8 mouse cellular contexts compared by ENCODE assay signal in the genomic region with DNA sequence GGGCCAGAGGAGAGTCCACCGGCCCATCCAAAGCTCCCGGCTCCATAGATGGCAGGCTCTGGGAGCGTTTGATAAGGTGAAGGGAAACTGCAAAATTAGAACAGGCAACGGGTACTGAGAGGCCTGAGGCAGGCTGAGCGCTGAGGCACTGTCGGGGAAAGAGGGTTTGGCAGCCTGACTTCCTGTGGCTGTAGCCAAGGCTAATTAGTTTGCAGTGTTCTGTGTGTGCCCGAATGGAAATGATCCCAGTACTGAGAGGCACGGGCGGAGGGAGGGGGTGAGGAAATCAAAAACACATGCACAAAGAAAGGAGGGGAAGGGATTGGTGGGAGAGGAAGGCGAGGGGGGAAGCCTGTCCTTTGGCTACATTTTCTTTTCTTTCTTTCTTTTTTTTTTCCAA.
A peak's percentile ranks its signal among the peaks of the same experiment; 100 is the strongest.
DNase-seq lines count a peak whose midpoint lies in the region; ATAC-seq and TF ChIP-seq lines count a peak whose summit lies in the region.

No protein-coding gene starts in this region.

- TF ChIP-seq CTCF in intestine, postnatal 0 days (IDR thresholded peaks at IDR 0.05; ENCODE audit: low read depth) = no peak

- H3K4me1 ChIP-seq in liver, embryonic 12.5 days = no peaks in the 10 kb centered on the region
- no peaks in the 10 kb centered on the region for H3K4me1 ChIP-seq in midbrain, embryonic 14.5 days (ENCODE audit: control insufficient read depth, insufficient read depth, low read length)
- no peaks in the 10 kb centered on the region for H3K4me1 ChIP-seq in intestine, postnatal 0 days (replicated peaks; ENCODE audit: control insufficient read depth, insufficient read depth, low read length)

- no peak overlapping the region for H3K9ac ChIP-seq in liver, embryonic 12.5 days
- no peak overlapping the region for H3K9ac ChIP-seq in midbrain, embryonic 14.5 days (replicated peaks; ENCODE audit: low read length)
- no peak overlapping the region for H3K9ac ChIP-seq in intestine, postnatal 0 days (ENCODE audit: low read depth, low read length)

- no peaks in the 10 kb centered on the region for H3K36me3 ChIP-seq in liver, embryonic 12.5 days
- no peaks in the 10 kb centered on the region for H3K36me3 ChIP-seq in midbrain, embryonic 14.5 days (ENCODE audit: control insufficient read depth, insufficient read depth, low read length)
- H3K36me3 ChIP-seq in intestine, postnatal 0 days (ENCODE audit: control insufficient read depth, insufficient read depth) = no peaks in the 10 kb centered on the region

- no peak overlapping the region for H3K27ac ChIP-seq in liver, embryonic 12.5 days
- no peak overlapping the region for H3K27ac ChIP-seq in midbrain, embryonic 14.5 days (replicated peaks; ENCODE audit: low read depth, low read length)
- H3K27ac ChIP-seq in intestine, postnatal 0 days (ENCODE audit: low read depth, low read length) = no peak overlapping the region

- intact Hi-C loops in heart, postnatal 10 days (cut with DNase I) = no loop called here

- H3K9me3 ChIP-seq in liver, embryonic 12.5 days (replicated peaks) = no peaks in the 10 kb centered on the region
- no peaks in the 10 kb centered on the region for H3K9me3 ChIP-seq in midbrain, embryonic 14.5 days (ENCODE audit: control insufficient read depth, low read length)
- no peaks in the 10 kb centered on the region for H3K9me3 ChIP-seq in intestine, postnatal 0 days (ENCODE audit: control insufficient read depth)

- peak; percentile 9 for DNase-seq in liver
- peak; percentile 73 for DNase-seq in fibroblast of lung, adult 2 months (ENCODE audit: low read depth)
- peak; percentile 25 to 30 for DNase-seq in heart, postnatal 10 days
- peak; percentile 48 for DNase-seq in kidney, postnatal 36 days
- DNase-seq in midbrain, embryonic 14.5 days = peak; percentile 59

- H3K4me3 ChIP-seq in liver, embryonic 12.5 days = no peak overlapping the region
- no peak overlapping the region for H3K4me3 ChIP-seq in midbrain, embryonic 14.5 days (replicated peaks; ENCODE audit: low read depth, low read length)
- no peak overlapping the region for H3K4me3 ChIP-seq in intestine, postnatal 0 days (ENCODE audit: low read depth, low read length)

- whole genome bisulfite sequencing in liver, embryonic 12.5 days (ENCODE audit: insufficient replicate concordance) = 30% methylated on average over 10 of the region's 10 CpGs
- WGBS in midbrain, embryonic 14.5 days = 35% methylated on average over 10 of the region's 10 CpGs
- WGBS in intestine, postnatal 0 days = 42% methylated on average over 10 of the region's 10 CpGs

- no peak overlapping the region for H3K4me2 ChIP-seq in liver, embryonic 12.5 days
- H3K4me2 ChIP-seq in midbrain, embryonic 14.5 days (ENCODE audit: low read length) = 0 out of 2 replicates have a peak overlapping the region, but pooled peaks have one; percentile 8
- H3K4me2 ChIP-seq in intestine, postnatal 0 days (replicated peaks; ENCODE audit: low read depth) = no peak overlapping the region

- no peaks in the 10 kb centered on the region for H3K27me3 ChIP-seq in liver, embryonic 12.5 days (replicated peaks)
- no peaks in the 10 kb centered on the region for H3K27me3 ChIP-seq in midbrain, embryonic 14.5 days (ENCODE audit: control insufficient read depth, insufficient read depth, low read length)
- no peaks in the 10 kb centered on the region for H3K27me3 ChIP-seq in intestine, postnatal 0 days (replicated peaks; ENCODE audit: control insufficient read depth, insufficient read depth, low read length)

- ATAC-seq in liver, embryonic 12.5 days = no peak
- ATAC-seq in midbrain, embryonic 14.5 days (ENCODE audit: low FRiP score, low TSS enrichment) = peak; percentile 63; the same call in 1 of the 2 replicates
- ATAC-seq in activated CD4-positive, CD25-positive, alpha-beta regulatory T cell, adult 4 months = no peak
- ATAC-seq in intestine, postnatal 0 days = no peak

Comparison
In these comparisons a context has a peak if more than half of its experiments do, and no peak if none do; other contexts are left out.
1. DNase-seq: peak in every context shown above with its lines; median percentile 73 in fibroblast of lung, adult 2 months; 59 in midbrain, embryonic 14.5 days; 48 in kidney, postnatal 36 days; 28 in heart, postnatal 10 days; 9 in liver.